Mouse (Mus musculus) bone marrow, adult 2 months (tissue): ENCODE results near the gene Smyd1.

ENCODE experiments used
- CTCF ChIP-seq: fragments of 200-500 bp; IDR thresholded peaks from 2 replicates; pipeline ENCODE4 v1.5.1; 2011; ENCODE audit warnings: low read length, control low read depth; ENCODE audit not compliant: control insufficient read depth, insufficient read depth
- POLR2A ChIP-seq: fragments of 200-500 bp; IDR thresholded peaks from 2 replicates; pipeline ENCODE4 v1.6.1; 2011; ENCODE audit warnings: low read depth, mild to moderate bottlenecking, control low read depth, low read length, borderline replicate concordance; ENCODE audit not compliant: control insufficient read depth

DNA sequence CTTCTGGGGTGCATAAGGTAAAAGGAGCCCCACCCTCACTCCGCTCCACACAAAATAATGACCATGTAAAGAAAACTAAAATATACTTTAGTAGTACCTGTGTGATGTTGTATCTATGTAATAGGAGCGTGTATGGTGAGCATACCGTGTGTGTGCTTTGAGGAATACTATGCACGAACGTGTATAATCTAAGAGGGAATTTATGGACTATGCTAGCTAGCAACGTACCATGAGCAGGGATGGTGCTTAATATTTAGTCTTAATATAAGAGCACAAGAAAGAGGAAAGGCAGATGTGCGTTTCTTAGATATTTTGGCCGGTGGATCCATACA lies 51.0 kb downstream of the Smyd1 start:
- no peak for TF ChIP-seq CTCF
- TF ChIP-seq POLR2A = no peak
